Mouse (Mus musculus): Measurements from ENCODE around the gene Mettl27.

The Mettl27 gene

GRCm38 (mm10) chr5:134989166-134989565 is 57.0 kb downstream of the Mettl27 start:
- no peak for DNase-seq

- no peak for DNase-seq
Measured at GRCm38 (mm10) chr5:134989741-134990140, 57.6 kb downstream of the Mettl27 start.
